Mouse (Mus musculus) CH12.LX (cell line): ENCODE measurements around the gene Rpl32. TPM values are rescaled to one million over a fixed set of nuclear protein-coding genes. Genes with fewer than 3 reads are reported as not detected.
A peak's percentile ranks its signal among the peaks of the same experiment; 100 is the strongest.

ENCODE experiments used
- DNase-seq: peaks from one replicate; pipeline ENCODE4 v3.0.0-alpha.2; 2013; ENCODE audit errors: extremely low read depth
- H3K27ac ChIP-seq: 2 replicates; pipeline ENCODE4 v1.5.1; 2012; ENCODE audit warnings: low read depth, mild to moderate bottlenecking, control low read depth, moderate library complexity; ENCODE audit not compliant: insufficient read depth
- H3K27me3 ChIP-seq: replicated peaks from 2 replicates; pipeline ENCODE3; 2012; ENCODE audit warnings: inconsistent platforms
- H3K36me3 ChIP-seq, 2 experiments: replicated peaks in 1 of 2; 2 replicates each; pipeline versions ENCODE3 to v1.6.1; 2012; ENCODE audit warnings: inconsistent platforms in 1 of 2, low read length in 1 of 2, mild to moderate bottlenecking in 1 of 2, mixed read lengths in 1 of 2, moderate library complexity in 1 of 2; ENCODE audit not compliant: control insufficient read depth in 1 of 2, insufficient read depth in 1 of 2
- H3K4me1 ChIP-seq, 2 experiments: 2 replicates each; pipeline ENCODE4 v1.6.1; 2012; ENCODE audit warnings: inconsistent platforms in 1 of 2, moderate library complexity in 1 of 2; ENCODE audit not compliant: insufficient read depth in 2 of 2, control insufficient read depth in 1 of 2
- H3K4me2 ChIP-seq: 2 replicates; pipeline ENCODE4 v1.6.1; 2012; ENCODE audit warnings: low read depth, mild to moderate bottlenecking, control low read depth; ENCODE audit not compliant: poor library complexity, insufficient read depth, severe bottlenecking
- H3K4me3 ChIP-seq, 3 experiments: fragments of 150-350 bp in 1 of 3; sonication (generic) in 1 of 3; replicated peaks in 1 of 3; 2 replicates each; pipeline versions ENCODE3 to v1.5.1; 2011 to 2012; ENCODE audit warnings: low read depth in 2 of 3, low read length in 2 of 3, mild to moderate bottlenecking in 2 of 3, moderate library complexity in 2 of 3, control low read depth in 1 of 3, improper control_type of control experiment in 1 of 3, inconsistent platforms in 1 of 3, mixed read lengths in 1 of 3; ENCODE audit not compliant: poor library complexity in 1 of 3
- H3K79me2 ChIP-seq: replicated peaks from 2 replicates; pipeline ENCODE4 v1.6.1; 2012; ENCODE audit warnings: mild to moderate bottlenecking, moderate library complexity; ENCODE audit not compliant: control insufficient read depth, poor library complexity, insufficient read depth, severe bottlenecking; ENCODE audit errors: extremely low read depth
- H3K9ac ChIP-seq: 2 replicates; pipeline ENCODE4 v1.6.1; 2012; ENCODE audit warnings: low read depth, mild to moderate bottlenecking, control low read depth, moderate library complexity; ENCODE audit not compliant: insufficient read depth
- H3K9me3 ChIP-seq: replicated peaks from 2 replicates; pipeline ENCODE3; 2012; ENCODE audit warnings: low read length, inconsistent platforms, mixed read lengths
- BHLHE40 ChIP-seq: IDR thresholded peaks from 2 replicates; pipeline ENCODE4 v1.6.1; 2011; ENCODE audit warnings: mild to moderate bottlenecking, low read depth, low read length, improper control_type of control experiment
- CHD1 ChIP-seq: IDR thresholded peaks from 2 replicates; pipeline ENCODE4 v1.6.1; 2012; ENCODE audit warnings: low read depth, low read length, improper control_type of control experiment, inconsistent platforms
- CHD2 ChIP-seq: IDR thresholded peaks from 2 replicates; pipeline ENCODE4 v1.6.1; 2011; ENCODE audit warnings: low read length, improper control_type of control experiment
- E2F4 ChIP-seq: IDR thresholded peaks from 2 replicates; pipeline ENCODE4 v1.6.1; 2011; ENCODE audit warnings: low read depth, low read length, improper control_type of control experiment; ENCODE audit not compliant: insufficient replicate concordance
- ELF1 ChIP-seq: IDR thresholded peaks from 2 replicates; pipeline ENCODE4 v1.6.1; 2014; ENCODE audit warnings: low read depth, mild to moderate bottlenecking, inconsistent platforms, low read length, improper control_type of control experiment
- HCFC1 ChIP-seq: IDR thresholded peaks from 2 replicates; pipeline ENCODE4 v1.6.1; 2012; ENCODE audit warnings: low read depth, mild to moderate bottlenecking, inconsistent platforms, low read length, improper control_type of control experiment
- IRF4 ChIP-seq: IDR thresholded peaks from 2 replicates; pipeline ENCODE4 v1.6.1; 2014; ENCODE audit warnings: low read depth, mild to moderate bottlenecking, inconsistent platforms, low read length, improper control_type of control experiment
- KAT2A ChIP-seq: IDR thresholded peaks from 2 replicates; pipeline ENCODE4 v1.6.1; 2012; ENCODE audit warnings: low read length, improper control_type of control experiment, inconsistent platforms; ENCODE audit not compliant: insufficient replicate concordance
- MEF2A ChIP-seq: IDR thresholded peaks from 2 replicates; pipeline ENCODE4 v1.6.1; 2014; ENCODE audit warnings: low read depth, mild to moderate bottlenecking, inconsistent platforms, low read length, improper control_type of control experiment, borderline replicate concordance
- MYC ChIP-seq: IDR thresholded peaks from 2 replicates; pipeline ENCODE4 v1.6.1; 2011; ENCODE audit warnings: low read depth, mild to moderate bottlenecking, improper control_type of control experiment, low read length
- NELFE ChIP-seq: IDR thresholded peaks from 2 replicates; pipeline ENCODE4 v1.6.1; 2011; ENCODE audit warnings: low read depth, low read length, improper control_type of control experiment
- NRF1 ChIP-seq: IDR thresholded peaks from 2 replicates; pipeline ENCODE4 v1.6.1; 2014; ENCODE audit warnings: low read depth, mild to moderate bottlenecking, inconsistent platforms, low read length, improper control_type of control experiment, moderate library complexity
- POLR2A ChIP-seq: IDR thresholded peaks from 2 replicates; pipeline ENCODE4 v1.6.1; 2011; ENCODE audit warnings: low read depth, mild to moderate bottlenecking, improper control_type of control experiment, low read length
- POLR2AphosphoS2 ChIP-seq: IDR thresholded peaks from 2 replicates; pipeline ENCODE4 v1.6.1; 2011; ENCODE audit warnings: low read depth, low read length, improper control_type of control experiment
- SMC3 ChIP-seq: IDR thresholded peaks from 2 replicates; pipeline ENCODE4 v1.6.1; 2011; ENCODE audit warnings: low read depth, low read length, improper control_type of control experiment
- UBTF ChIP-seq: IDR thresholded peaks from 2 replicates; pipeline ENCODE4 v1.6.1; 2012; ENCODE audit warnings: low read depth, mild to moderate bottlenecking, inconsistent platforms, low read length, improper control_type of control experiment, moderate library complexity
- USF1 ChIP-seq: IDR thresholded peaks from 2 replicates; pipeline ENCODE4 v1.6.1; 2014; ENCODE audit warnings: low read depth, mild to moderate bottlenecking, inconsistent platforms, low read length, improper control_type of control experiment
- USF2 ChIP-seq: conservative IDR thresholded peaks from 2 replicates; pipeline ENCODE4 v1.6.1; 2011; ENCODE audit warnings: low read depth, low read length, improper control_type of control experiment
- ZMIZ1 ChIP-seq: IDR thresholded peaks from 2 replicates; pipeline ENCODE4 v1.6.1; 2012; ENCODE audit warnings: low read depth, mild to moderate bottlenecking, inconsistent platforms, low read length, improper control_type of control experiment
- dilution Hi-C: fragments of 300-500 bp; cut with MboI; formaldehyde crosslinking; loops from 2 replicates; pipeline ENCODE4 v1.14.3; 2020; ENCODE audit warnings: low sequenced_read_pairs; ENCODE audit not compliant: extremely low pct_unique_long_range_greater_than_20kb, extremely low pct_ligation_motif_present
- in situ Hi-C: fragments of 300-500 bp; cut with MboI; formaldehyde crosslinking; loops from 3 replicates; pipeline ENCODE4 v1.14.3; 2019; ENCODE audit warnings: low sequenced_read_pairs, low pct_ligation_motif_present, low pct_unique_long_range_greater_than_20kb, mixed read lengths
- polyA plus RNA-seq: library from polyadenylated mRNA; unstranded; fragments of >175 nt; gene quantifications from 2 replicates; pipeline ENCODE4 v1.2.1, GENCODE M21; 2012; ENCODE audit warnings: low read depth; ENCODE audit not compliant: insufficient read length
- total RNA-seq, 2 experiments: library from RNA; depleted of rRNA; stranded (reverse); fragments of 300-350 nt in 1 of 2; fragments of >200 nt in 1 of 2; gene quantifications; 2 replicates each; pipeline ENCODE4 v1.2.3; 2012 to 2014

The Rpl32 gene
- total and polyA plus RNA-seq, 3 experiments: 3,370 to 7,473 (median 5,276) TPM

GRCm38 (mm10) chr6:115811606-115812005 lies 3.1 kb upstream of the Rpl32 start:
- TF ChIP-seq USF1 (no peak), NELFE (no peak), UBTF (no peak), KAT2A (no peak), ELF1 (no peak), HCFC1 (no peak), E2F4 (no peak), POLR2A (no peak), NRF1 (no peak), BHLHE40 (no peak), MYC (no peak), ZMIZ1 (no peak), SMC3 (no peak), CHD2 (no peak), MEF2A (no peak), USF2 (no peak)
- DNase-seq: no peak
- dilution Hi-C loops (no loop called here), in situ Hi-C loops (no loop called here)
- Histone ChIP-seq H3K9ac (no peak overlapping the region), H3K4me2 (no peak overlapping the region), H3K4me3 (no peak overlapping the region), H3K36me3 (peaks cover 13 to 60% of the 10 kb centered on the region in 2 experiments), H3K79me2 (peaks cover 19% of the 10 kb centered on the region), H3K27me3 (no peaks in the 10 kb centered on the region), H3K4me1 (peaks cover 8 to 23% of the 10 kb centered on the region in 2 experiments), H3K27ac (no peak overlapping the region), H3K9me3 (no peaks in the 10 kb centered on the region)

GRCm38 (mm10) chr6:115808196-115808487 lies 405 bp downstream of the Rpl32 start:
- Histone ChIP-seq H3K9ac (peak overlapping the region; percentile 100), H3K4me1 (peaks cover 0 to 28% of the 10 kb centered on the region in 2 experiments; a peak in 2 of 4 replicates), H3K9me3 (no peaks in the 10 kb centered on the region), H3K4me2 (no peak overlapping the region), H3K4me3 (peak overlapping the region; percentile 90 to 100 (median 93)), H3K27me3 (no peaks in the 10 kb centered on the region), H3K27ac (peak overlapping the region; percentile 73), H3K36me3 (peaks cover 39 to 69% of the 10 kb centered on the region in 2 experiments), H3K79me2 (peaks cover 40% of the 10 kb centered on the region)
- TF ChIP-seq IRF4 (no peak), POLR2AphosphoS2 (no peak; the same call in 1 of the 2 replicates), ZMIZ1 (no peak), CHD1 (0 out of 2 replicates have a peak, but pooled peaks have one; percentile 17)
- no peak for DNase-seq
- in situ Hi-C loops (no loop called here), dilution Hi-C loops (no loop called here)
